Comparison of ENCODE assay signal across 9 mouse cellular contexts in genomic region chr11:69125041-69125851, GRCm38 (mm10). TPM values are rescaled to one million over a fixed set of nuclear protein-coding genes. Genes with fewer than 3 reads are reported as not detected.
A peak's percentile ranks its signal among the peaks of the same experiment; 100 is the strongest.
DNase-seq lines count a peak whose midpoint lies in the region; ATAC-seq and TF ChIP-seq lines count a peak whose summit lies in the region.
"Had no signal": no experiment of that assay in that cellular context is flagged by ENCODE, and none has a peak within 500 bp of the region (broad histone marks: within the 10 kb centered on the region; RNA-seq: fewer than 3 reads in every experiment).

No protein-coding gene starts in this region.

- peak; percentile 52 for ATAC-seq in CD4-positive, CD25-positive, alpha-beta regulatory T cell, adult 4 months
- peak; percentile 25 for ATAC-seq in heart, postnatal 0 days (ENCODE audit: insufficient read depth, low read depth)
- ATAC-seq in liver, embryonic 16.5 days (ENCODE audit: low read depth): peak; percentile 43
- peak; percentile 41 for ATAC-seq in neural tube, embryonic 13.5 days (ENCODE audit: low read depth)

- peaks cover 50% of the 10 kb centered on the region for H3K27me3 ChIP-seq in erythroblast, embryonic 14.5 days (ENCODE audit: control insufficient read depth)
- H3K27me3 ChIP-seq in heart, postnatal 0 days (ENCODE audit: control insufficient read depth, insufficient read depth, low read length): no peaks in the 10 kb centered on the region
- H3K27me3 ChIP-seq in liver, embryonic 16.5 days (ENCODE audit: control insufficient read depth, insufficient read depth, low read depth, low read length): peaks cover 29% of the 10 kb centered on the region
- peaks cover 27% of the 10 kb centered on the region for H3K27me3 ChIP-seq in neural tube, embryonic 13.5 days

- WGBS in heart, postnatal 0 days: under 1% methylated on average over 24 of the region's 24 CpGs
- WGBS in liver, embryonic 16.5 days (ENCODE audit: insufficient replicate concordance): 0% methylated on average over 24 of the region's 24 CpGs
- under 1% methylated on average over 24 of the region's 24 CpGs for WGBS in neural tube, embryonic 13.5 days

- H3K4me1 ChIP-seq in erythroblast, embryonic 14.5 days (ENCODE audit: control insufficient read depth): peaks cover 55% of the 10 kb centered on the region
- H3K4me1 ChIP-seq in heart, postnatal 0 days (ENCODE audit: control insufficient read depth, insufficient read depth): peaks cover 22% of the 10 kb centered on the region
- H3K4me1 ChIP-seq in liver, embryonic 16.5 days (ENCODE audit: control insufficient read depth, low read depth, low read length): peaks cover 42% of the 10 kb centered on the region
- peaks cover 32% of the 10 kb centered on the region for H3K4me1 ChIP-seq in neural tube, embryonic 13.5 days (replicated peaks)

- H3K27ac ChIP-seq in heart, postnatal 0 days (ENCODE audit: low read depth): peak overlapping the region; percentile 73
- peak overlapping the region; percentile 65 for H3K27ac ChIP-seq in liver, embryonic 16.5 days (ENCODE audit: low read length)
- H3K27ac ChIP-seq in neural tube, embryonic 13.5 days (replicated peaks): peak overlapping the region; percentile 68

- no peak for TF ChIP-seq EP300 in heart, postnatal 0 days (IDR thresholded peaks at IDR 0.05; ENCODE audit: low read depth)

- peak overlapping the region; percentile 33; the same call in 1 of the 2 replicates for H3K9ac ChIP-seq in heart, postnatal 0 days (replicated peaks; ENCODE audit: low read depth, low read length)
- peak overlapping the region; percentile 66 for H3K9ac ChIP-seq in liver, embryonic 16.5 days (ENCODE audit: low read depth, low read length)
- H3K9ac ChIP-seq in neural tube, embryonic 13.5 days: peak overlapping the region; percentile 71

- no peaks in the 10 kb centered on the region; the same call in 1 of the 2 replicates for H3K9me3 ChIP-seq in erythroblast, embryonic 14.5 days (ENCODE audit: control insufficient read depth, low read length)
- H3K9me3 ChIP-seq in heart, postnatal 0 days (replicated peaks; ENCODE audit: control insufficient read depth, low read length): no peaks in the 10 kb centered on the region
- no peaks in the 10 kb centered on the region for H3K9me3 ChIP-seq in liver, embryonic 16.5 days (replicated peaks; ENCODE audit: control insufficient read depth, low read length)
- H3K9me3 ChIP-seq in neural tube, embryonic 13.5 days: no peaks in the 10 kb centered on the region

- no peaks in the 10 kb centered on the region for H3K36me3 ChIP-seq in erythroblast, embryonic 14.5 days (ENCODE audit: control insufficient read depth)
- H3K36me3 ChIP-seq in heart, postnatal 0 days (replicated peaks; ENCODE audit: control insufficient read depth, insufficient read depth, low read length): no peaks in the 10 kb centered on the region
- H3K36me3 ChIP-seq in liver, embryonic 16.5 days (ENCODE audit: control insufficient read depth, insufficient read depth): no peaks in the 10 kb centered on the region
- no peaks in the 10 kb centered on the region for H3K36me3 ChIP-seq in neural tube, embryonic 13.5 days

- peak; percentile 51; the same call in 1 of the 2 replicates for TF ChIP-seq CTCF in brain, embryonic 14.5 days (IDR thresholded peaks at IDR 0.05; ENCODE audit: borderline replicate concordance, extremely low read depth, insufficient read depth, insufficient read length)
- TF ChIP-seq CTCF in heart, postnatal 0 days (IDR thresholded peaks at IDR 0.05; ENCODE audit: low read depth): peak; percentile 41

- DNase-seq in brain, embryonic 14.5 days (ENCODE audit: low read depth): peak; percentile 94
- peak; percentile 87 for DNase-seq in heart, postnatal 0 days (ENCODE audit: low spot score)
- DNase-seq in kidney, postnatal 36 days: peak; percentile 85 to 87
- DNase-seq in testis, postnatal 10 days (ENCODE audit: low spot score): peak; percentile 87

- peak overlapping the region; percentile 81 for H3K4me2 ChIP-seq in heart, postnatal 0 days (ENCODE audit: low read depth, low read length)
- peak overlapping the region; percentile 90 for H3K4me2 ChIP-seq in liver, embryonic 16.5 days (ENCODE audit: low read depth, low read length)
- H3K4me2 ChIP-seq in neural tube, embryonic 13.5 days: peak overlapping the region; percentile 82

- no peak for TF ChIP-seq POLR2A in brain, embryonic 14.5 days (IDR thresholded peaks at IDR 0.05; ENCODE audit: borderline replicate concordance, extremely low read depth, insufficient read depth, insufficient read length, poor library complexity, severe bottlenecking)

- peak overlapping the region; percentile 82 for H3K4me3 ChIP-seq in erythroblast, embryonic 14.5 days (replicated peaks)
- peak overlapping the region; percentile 57 for H3K4me3 ChIP-seq in heart, postnatal 0 days (ENCODE audit: low read depth, low read length)
- peak overlapping the region; percentile 74 for H3K4me3 ChIP-seq in liver, embryonic 16.5 days (ENCODE audit: low read depth, low read length)
- H3K4me3 ChIP-seq in neural tube, embryonic 13.5 days: peak overlapping the region; percentile 56

RNA-seq across cellular contexts. Expression of gene Aloxe3, which starts 0.5 kb away (rescaled TPM):
- polyA plus RNA-seq in CD4-positive, CD25-positive, alpha-beta regulatory T cell, adult 4 months (2017; shearing (Covaris generic)): under 1 TPM in 1 of 2 experiments, not detected in 1; 0.35 TPM
- polyA plus RNA-seq in brain, embryonic 14.5 days (2012; rRNA removed): 2.8 and 3.5 TPM in 2 replicates
- polyA plus RNA-seq in erythroblast, embryonic 14.5 days (2012): 0.01 TPM in 1 of 2 replicates, not detected in the other
- total RNA-seq in heart, postnatal 0 days (2014; rRNA removed; ENCODE audit: low replicate concordance): 0.58 TPM in 1 of 2 replicates, not detected in the other
- 0.08 TPM in 1 of 2 replicates, not detected in the other for polyA plus RNA-seq in heart, postnatal 0 days (2015; fragmentation: Nextera tagmentation; extraction: Ambion mirVana)
- polyA plus RNA-seq in liver, embryonic 16.5 days (2015; fragmentation: Nextera tagmentation; extraction: Ambion mirVana): 0.09 and 0.39 TPM in 2 replicates
- polyA plus RNA-seq in neural tube, embryonic 13.5 days (2015; fragmentation: Nextera tagmentation; extraction: Ambion mirVana): 0.59 and 1.2 TPM in 2 replicates

RNA-seq across cellular contexts. Expression of gene 9130213A22Rik, which starts 2.9 kb away (rescaled TPM):
- not detected for polyA plus RNA-seq in CD4-positive, CD25-positive, alpha-beta regulatory T cell, adult 4 months (2017; shearing (Covaris generic))
- 0.33 and 0.47 TPM in 2 replicates for polyA plus RNA-seq in brain, embryonic 14.5 days (2012; rRNA removed)
- not detected in 2 replicates for polyA plus RNA-seq in erythroblast, embryonic 14.5 days (2012)
- 0.66 TPM in 1 of 2 replicates, not detected in the other for total RNA-seq in heart, postnatal 0 days (2014; rRNA removed; ENCODE audit: low replicate concordance)
- 0.30 and 0.49 TPM in 2 replicates for polyA plus RNA-seq in heart, postnatal 0 days (2015; fragmentation: Nextera tagmentation; extraction: Ambion mirVana)
- polyA plus RNA-seq in liver, embryonic 16.5 days (2015; fragmentation: Nextera tagmentation; extraction: Ambion mirVana): 0.07 TPM in 1 of 2 replicates, not detected in the other
- polyA plus RNA-seq in neural tube, embryonic 13.5 days (2015; fragmentation: Nextera tagmentation; extraction: Ambion mirVana): 0.18 and 0.32 TPM in 2 replicates

RNA-seq across cellular contexts. Expression of gene Hes7, which starts 5.0 kb away (rescaled TPM):
- polyA plus RNA-seq in CD4-positive, CD25-positive, alpha-beta regulatory T cell, adult 4 months (2017; shearing (Covaris generic)): not detected
- 0.42 and 0.45 TPM in 2 replicates for polyA plus RNA-seq in brain, embryonic 14.5 days (2012; rRNA removed)
- 0.05 TPM in 1 of 2 replicates, not detected in the other for polyA plus RNA-seq in erythroblast, embryonic 14.5 days (2012)
- total RNA-seq in heart, postnatal 0 days (2014; rRNA removed; ENCODE audit: low replicate concordance): not detected in 2 replicates
- 0.26 and 0.29 TPM in 2 replicates for polyA plus RNA-seq in heart, postnatal 0 days (2015; fragmentation: Nextera tagmentation; extraction: Ambion mirVana)
- 0.06 and 0.07 TPM in 2 replicates for polyA plus RNA-seq in liver, embryonic 16.5 days (2015; fragmentation: Nextera tagmentation; extraction: Ambion mirVana)
- polyA plus RNA-seq in neural tube, embryonic 13.5 days (2015; fragmentation: Nextera tagmentation; extraction: Ambion mirVana): 0.61 TPM in 1 of 2 replicates, not detected in the other

RNA-seq across cellular contexts. Expression of gene Per1, which starts 30.2 kb away (rescaled TPM):
- 1 to 10 TPM; 4.5 to 6.6 TPM for polyA plus RNA-seq in CD4-positive, CD25-positive, alpha-beta regulatory T cell, adult 4 months (2017; shearing (Covaris generic))
- polyA plus RNA-seq in brain, embryonic 14.5 days (2012; rRNA removed): 12.2 and 16.3 TPM in 2 replicates
- 1.4 and 1.5 TPM in 2 replicates for polyA plus RNA-seq in erythroblast, embryonic 14.5 days (2012)
- 76.8 and 93.5 TPM in 2 replicates for total RNA-seq in heart, postnatal 0 days (2014; rRNA removed; ENCODE audit: low replicate concordance)
- 8.1 and 9.7 TPM in 2 replicates for polyA plus RNA-seq in heart, postnatal 0 days (2015; fragmentation: Nextera tagmentation; extraction: Ambion mirVana)
- 6.9 and 8.5 TPM in 2 replicates for polyA plus RNA-seq in liver, embryonic 16.5 days (2015; fragmentation: Nextera tagmentation; extraction: Ambion mirVana)
- polyA plus RNA-seq in neural tube, embryonic 13.5 days (2015; fragmentation: Nextera tagmentation; extraction: Ambion mirVana): 8.0 and 8.4 TPM in 2 replicates

RNA-seq across cellular contexts. Expression of gene Alox12b, which starts 31.5 kb away (rescaled TPM):
- not detected for polyA plus RNA-seq in CD4-positive, CD25-positive, alpha-beta regulatory T cell, adult 4 months (2017; shearing (Covaris generic))
- polyA plus RNA-seq in brain, embryonic 14.5 days (2012; rRNA removed): 0.13 and 0.23 TPM in 2 replicates
- polyA plus RNA-seq in erythroblast, embryonic 14.5 days (2012): not detected in 2 replicates
- total RNA-seq in heart, postnatal 0 days (2014; rRNA removed; ENCODE audit: low replicate concordance): not detected in 2 replicates
- polyA plus RNA-seq in heart, postnatal 0 days (2015; fragmentation: Nextera tagmentation; extraction: Ambion mirVana): not detected in 2 replicates
- polyA plus RNA-seq in liver, embryonic 16.5 days (2015; fragmentation: Nextera tagmentation; extraction: Ambion mirVana): not detected in 2 replicates
- 0.22 and 0.23 TPM in 2 replicates for polyA plus RNA-seq in neural tube, embryonic 13.5 days (2015; fragmentation: Nextera tagmentation; extraction: Ambion mirVana)
- total RNA-seq: gastrocnemius, postnatal 4 days had no signal

Comparison
In these comparisons a context has a peak if more than half of its experiments do, and no peak if none do; other contexts are left out.
1. Peak in every context shown above with its lines: DNase-seq, ATAC-seq, H3K4me3 ChIP-seq and H3K27ac ChIP-seq.